Mouse (Mus musculus): ENCODE measurements around the gene A730046J19Rik. TPM values are rescaled to one million over a fixed set of nuclear protein-coding genes. Genes with fewer than 3 reads are reported as not detected.

Gene A730046J19Rik
- 0.04 and 0.14 TPM in 2 replicates for polyA plus RNA-seq (2015; fragmentation: Nextera tagmentation; extraction: Ambion mirVana)

DNA sequence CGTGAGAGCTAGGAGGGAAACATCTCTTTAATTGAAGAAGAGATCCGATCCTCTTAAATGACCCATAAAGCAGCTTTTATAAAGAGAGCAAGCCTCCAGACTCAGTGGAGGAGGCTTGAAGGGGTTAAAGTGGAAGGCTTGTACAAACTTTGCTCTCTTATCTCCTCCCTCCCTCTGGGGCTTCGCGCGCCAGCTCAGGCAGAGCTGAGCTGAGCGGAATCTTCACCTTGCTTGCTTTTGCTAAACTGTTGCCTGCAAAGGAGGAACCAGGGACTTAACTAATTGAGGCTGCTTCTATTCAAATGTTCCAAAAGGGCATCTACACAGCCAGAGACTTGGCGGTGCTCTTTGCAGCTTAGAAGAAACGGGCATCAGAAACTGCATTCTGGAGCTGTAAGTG lies at the start of gene A730046J19Rik:
Gene A730046J19Rik, plus strand, starts transcription at position 173 of the 400 bp plus-strand sequence.
- Histone ChIP-seq H3K9ac (replicated peaks) (no peak within 1 kb of the TSS), H3K4me3 (replicated peaks) (no peak within 1 kb of the TSS; the same call in 1 of the 2 replicates), H3K4me1 (replicated peaks) (no peaks in the 10 kb centered on the region), H3K27ac (no peak within 1 kb of the TSS), H3K4me2 (replicated peaks) (peak within 1 kb of the TSS; percentile 36), H3K36me3 (no peaks in the 10 kb centered on the region), H3K9me3 (no peaks in the 10 kb centered on the region), H3K27me3 (no peaks in the 10 kb centered on the region)
- WGBS = 22% methylated on average over 8 of the region's 8 CpGs
- ATAC-seq = no peak

- no peak overlapping the region for H3K4me2 ChIP-seq (replicated peaks)
Measured at GRCm38 (mm10) chrX:144104619-144105416, 48.7 kb upstream of the A730046J19Rik start.

GRCm38 (mm10) chrX:144136281-144136680 lies 17.2 kb upstream of the A730046J19Rik start:
- H3K27ac ChIP-seq = no peak overlapping the region
- no peaks in the 10 kb centered on the region for H3K27me3 ChIP-seq
- H3K4me2 ChIP-seq (replicated peaks) = no peak overlapping the region
- ATAC-seq = no peak
- H3K9me3 ChIP-seq = no peaks in the 10 kb centered on the region
- H3K4me1 ChIP-seq (replicated peaks) = no peaks in the 10 kb centered on the region
- 71% methylated on average over 1 of the region's 1 CpGs for WGBS
- no peak overlapping the region for H3K9ac ChIP-seq (replicated peaks)
- H3K36me3 ChIP-seq = no peaks in the 10 kb centered on the region
- H3K4me3 ChIP-seq (replicated peaks) = no peak overlapping the region

More at GRCm38 (mm10) chrX:144104619-144105416, 48.7 kb upstream of the A730046J19Rik start:
- no peaks in the 10 kb centered on the region for H3K9me3 ChIP-seq
- no peaks in the 10 kb centered on the region for H3K4me1 ChIP-seq (replicated peaks)
- H3K4me3 ChIP-seq (replicated peaks) = no peak overlapping the region
- no peak for ATAC-seq
- H3K27ac ChIP-seq = no peak overlapping the region
- no peak overlapping the region for H3K9ac ChIP-seq (replicated peaks)
- H3K27me3 ChIP-seq = no peaks in the 10 kb centered on the region
- WGBS = 67% methylated on average over 2 of the region's 2 CpGs
- no peaks in the 10 kb centered on the region for H3K36me3 ChIP-seq

DNA sequence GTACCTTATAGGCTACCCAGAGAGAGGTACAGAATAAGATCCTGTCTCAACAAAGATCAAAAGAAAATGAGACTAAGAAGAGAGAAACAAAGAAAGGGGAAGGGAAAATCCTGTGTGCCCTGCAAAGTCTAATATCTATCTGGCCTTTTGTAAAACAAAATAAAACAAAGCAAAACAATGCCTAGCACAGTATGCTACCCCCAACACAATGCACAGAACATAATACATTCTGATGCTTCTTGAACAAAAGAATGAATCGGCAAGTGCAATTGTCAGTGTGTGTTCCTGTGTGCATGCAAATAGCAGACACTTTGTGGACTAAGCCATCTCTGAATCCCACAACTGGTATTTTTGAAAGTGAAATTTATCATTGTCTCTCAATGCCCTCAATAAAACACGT lies 3.5 kb upstream of the A730046J19Rik start:
- H3K27ac ChIP-seq = no peak overlapping the region
- no peak overlapping the region for H3K4me2 ChIP-seq (replicated peaks)
- WGBS = 43% methylated on average over 2 of the region's 2 CpGs
- no peaks in the 10 kb centered on the region for H3K9me3 ChIP-seq
- no peaks in the 10 kb centered on the region for H3K36me3 ChIP-seq
- no peak overlapping the region for H3K4me3 ChIP-seq (replicated peaks)
- no peak overlapping the region for H3K9ac ChIP-seq (replicated peaks)
- no peak for ATAC-seq
- no peaks in the 10 kb centered on the region for H3K4me1 ChIP-seq (replicated peaks)
- H3K27me3 ChIP-seq = no peaks in the 10 kb centered on the region

- ATAC-seq = no peak
- 43% methylated on average over 7 of the region's 7 CpGs for WGBS
- H3K9me3 ChIP-seq = no peaks in the 10 kb centered on the region
- H3K27ac ChIP-seq = no peak overlapping the region
- no peak overlapping the region for H3K4me3 ChIP-seq (replicated peaks)
- no peaks in the 10 kb centered on the region for H3K27me3 ChIP-seq
- H3K36me3 ChIP-seq = no peaks in the 10 kb centered on the region
- H3K4me2 ChIP-seq (replicated peaks) = no peak overlapping the region
- no peak overlapping the region for H3K9ac ChIP-seq (replicated peaks)
- no peaks in the 10 kb centered on the region for H3K4me1 ChIP-seq (replicated peaks)
Measured at GRCm38 (mm10) chrX:144154111-144154510, 616 bp downstream of the A730046J19Rik start.

GRCm38 (mm10) chrX:144162936-144163335 lies 9.4 kb downstream of the A730046J19Rik start:
- Histone ChIP-seq H3K27ac (no peak overlapping the region), H3K4me2 (replicated peaks) (no peak overlapping the region), H3K27me3 (peaks cover 5% of the 10 kb centered on the region; the same call in 1 of the 2 replicates), H3K9me3 (no peaks in the 10 kb centered on the region), H3K4me3 (replicated peaks) (no peak overlapping the region), H3K36me3 (no peaks in the 10 kb centered on the region), H3K4me1 (replicated peaks) (peaks cover 6% of the 10 kb centered on the region), H3K9ac (replicated peaks) (no peak overlapping the region)
- no peak for ATAC-seq
- WGBS = 39% methylated on average over 5 of the region's 5 CpGs

Other genes starting within 250 kb of the A730046J19Rik start
- 262 and 264 TPM in 2 replicates for gene Dcx, start 220.4 kb upstream of the A730046J19Rik start, polyA plus RNA-seq (2015; fragmentation: Nextera tagmentation; extraction: Ambion mirVana)
- gene Alg13, start 164.1 kb downstream of the A730046J19Rik start, polyA plus RNA-seq (2015; fragmentation: Nextera tagmentation; extraction: Ambion mirVana) = 12.1 and 13.1 TPM in 2 replicates

Measured in midbrain, embryonic 13.5 days (tissue).